Mouse (Mus musculus): ENCODE measurements around the gene Castor2. TPM values are rescaled to one million over a fixed set of nuclear protein-coding genes. Genes with fewer than 3 reads are reported as not detected.

Gene Castor2
- polyA plus RNA-seq (2012; rRNA removed): 20.0 and 25.0 TPM in 2 replicates

GRCm38 (mm10) chr5:134099496-134100211 is at the start of gene Castor2:
Castor2 (plus strand) TSS chr5:134099711.

DNA sequence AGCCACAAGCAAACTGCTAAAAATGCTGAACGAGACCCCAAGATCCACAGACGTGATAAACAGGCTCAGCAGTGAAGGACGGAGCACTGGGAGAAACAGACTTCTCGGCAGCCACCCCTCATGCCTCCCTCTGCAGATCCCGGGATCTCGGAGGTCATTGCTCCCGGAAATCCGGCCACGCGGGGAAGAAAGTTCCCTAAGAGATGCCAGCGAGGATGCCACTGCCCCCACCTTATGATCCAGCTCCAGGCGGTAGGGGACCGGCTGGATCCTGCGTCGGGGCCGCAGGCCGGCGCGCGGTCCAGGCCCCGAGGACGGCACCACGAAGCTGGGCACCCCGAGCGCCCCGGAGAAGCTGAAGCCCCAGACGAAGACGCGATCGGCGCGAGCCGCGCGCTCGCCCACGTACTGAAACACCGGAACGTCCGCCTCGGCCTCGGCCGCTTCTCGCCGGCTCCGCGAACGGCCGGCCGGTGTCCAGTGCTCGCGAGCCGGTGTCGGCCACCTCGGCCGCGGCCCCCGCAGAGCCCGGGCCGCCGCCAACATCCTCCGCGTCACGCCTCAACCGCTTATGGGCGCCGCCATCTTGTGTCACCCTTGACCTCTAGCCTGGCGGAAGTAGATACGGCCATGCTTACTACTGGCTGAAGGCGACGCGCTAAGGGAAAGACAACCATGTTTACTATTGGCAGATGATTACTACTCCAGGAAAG is 76.8 kb downstream of the Castor2 start, which contains the start of gene Rcc1l:
Rcc1l (minus strand) TSS at position 606 of the 713 bp plus-strand sequence.

GRCm38 (mm10) chr5:134183880-134184808 is 84.6 kb downstream of the Castor2 start, which contains the start of gene Gtf2ird2:
Gtf2ird2 (plus strand) TSS chr5:134184019.

Other genes starting within 250 kb of the Castor2 start
- 19.8 and 19.9 TPM in 2 replicates for gene Rcc1l, start 77.1 kb downstream of the Castor2 start, polyA plus RNA-seq (2012; rRNA removed)
- gene Gtf2ird2, start 84.3 kb downstream of the Castor2 start, polyA plus RNA-seq (2012; rRNA removed): 17.2 and 18.1 TPM in 2 replicates
- 2.6 TPM in 2 replicates for gene Ncf1, start 129.9 kb downstream of the Castor2 start, polyA plus RNA-seq (2012; rRNA removed)
- gene Gtf2i, start 215.0 kb downstream of the Castor2 start, polyA plus RNA-seq (2012; rRNA removed): 137 and 146 TPM in 2 replicates